Mouse (Mus musculus) thymus, adult 2 months (tissue): Measurements from ENCODE around the gene Dact1.

Source experiments
- CTCF ChIP-seq: fragments of 200-500 bp; IDR thresholded peaks from 2 replicates; pipeline ENCODE4 v1.5.1; 2012; ENCODE audit warnings: mild to moderate bottlenecking, control low read depth, low read length, moderate library complexity, borderline replicate concordance; ENCODE audit not compliant: control insufficient read depth, poor library complexity, insufficient read depth; ENCODE audit errors: extremely low read depth
- POLR2A ChIP-seq: fragments of 200-500 bp; IDR thresholded peaks from 2 replicates; pipeline ENCODE4 v1.6.1; 2012; ENCODE audit warnings: mild to moderate bottlenecking, low read length, control low read depth, moderate library complexity; ENCODE audit not compliant: control insufficient read depth, poor library complexity, insufficient read depth; ENCODE audit errors: extremely low read depth

DNA sequence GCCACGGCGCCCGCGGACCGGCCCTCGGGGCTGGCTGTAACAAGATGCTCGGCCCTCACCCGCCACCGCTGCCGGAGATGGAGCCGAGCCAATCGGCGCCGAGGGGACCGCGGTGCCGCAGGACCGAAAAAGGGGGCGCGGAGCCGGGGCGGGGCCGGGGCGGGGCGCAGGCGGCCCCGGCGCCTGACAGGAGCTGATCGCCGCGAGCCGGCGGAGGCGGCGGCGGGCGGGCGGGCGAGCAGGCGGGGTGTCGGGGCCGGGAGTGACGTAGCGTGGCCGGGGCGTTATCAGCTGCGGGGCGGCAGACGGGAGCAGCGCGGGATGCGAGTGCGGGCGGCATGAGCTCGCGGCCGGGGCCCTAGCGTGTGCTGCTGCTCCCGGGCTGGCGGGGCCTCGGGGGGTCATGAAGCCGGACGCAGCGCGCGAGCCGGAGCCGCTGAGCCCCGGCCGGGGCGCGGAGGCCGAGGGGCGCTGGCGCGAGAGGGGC, at the start of gene Dact1:
- TF ChIP-seq CTCF (no peak), POLR2A (no peak)
